Mouse (Mus musculus) hindbrain, postnatal 0 days (tissue): ENCODE measurements around the gene Nomo1. TPM values are rescaled to one million over a fixed set of nuclear protein-coding genes. Genes with fewer than 3 reads are reported as not detected.

Experiments
- ATAC-seq: fragments of 200-750 bp; cut with Nextera tagmentation; 2 replicates; pipeline ENCODE4 v1.8.0; 2017; ENCODE audit warnings: mild to moderate bottlenecking, moderate TSS enrichment, moderate library complexity
- DNase-seq: peaks from one replicate; pipeline ENCODE4 v3.0.0-alpha.2; 2015; ENCODE audit warnings: low spot score
- H3K27ac ChIP-seq: fragments of 300-500 bp; sonication (generic); 2 replicates; pipeline ENCODE4 v1.5.1; 2014; ENCODE audit warnings: mild to moderate bottlenecking
- H3K27me3 ChIP-seq: fragments of 300-500 bp; sonication (generic); 2 replicates; pipeline ENCODE4 v1.6.1; 2014; ENCODE audit warnings: low read length, mixed read lengths; ENCODE audit not compliant: insufficient read depth
- H3K36me3 ChIP-seq: fragments of 300-500 bp; sonication (generic); 2 replicates; pipeline ENCODE4 v1.6.1; 2014; ENCODE audit warnings: low read length, mixed read lengths; ENCODE audit not compliant: insufficient read depth
- H3K4me1 ChIP-seq: fragments of 300-500 bp; sonication (generic); 2 replicates; pipeline ENCODE4 v1.6.1; 2014; ENCODE audit warnings: antibody characterized with exemption, low read length, mixed read lengths; ENCODE audit not compliant: insufficient read depth
- H3K4me2 ChIP-seq: fragments of 300-500 bp; sonication (generic); 2 replicates; pipeline ENCODE4 v1.6.1; 2014; ENCODE audit warnings: low read depth, mild to moderate bottlenecking, low read length, moderate library complexity, mixed read lengths
- H3K4me3 ChIP-seq: fragments of 300-500 bp; sonication (generic); 2 replicates; pipeline ENCODE4 v1.5.1; 2014; ENCODE audit warnings: low read length
- H3K9ac ChIP-seq: fragments of 300-500 bp; sonication (generic); replicated peaks from 2 replicates; pipeline ENCODE4 v1.6.1; 2014; ENCODE audit warnings: mild to moderate bottlenecking, low read length, moderate library complexity, mixed read lengths
- H3K9me3 ChIP-seq: fragments of 300-500 bp; sonication (generic); 2 replicates; pipeline ENCODE4 v1.6.1; 2016; ENCODE audit warnings: low read length, mixed read lengths
- CTCF ChIP-seq: IDR thresholded peaks from 2 replicates; pipeline ENCODE4 v1.5.1; 2016; ENCODE audit warnings: antibody characterized with exemption, control low read depth, low read depth
- WGBS: fragments of 180-500 bp; shearing (Covaris S2); extraction: QIAGEN DNeasy Blood & Tissue Kit; methylation state at CpG from one replicate; pipeline ENCODE4 v1.1.7; 2014; 5-methylcytosine and 5-hydroxymethylcytosine counted together
- polyA plus RNA-seq: library from polyadenylated mRNA; unstranded; fragments of >200 nt; fragmentation: Nextera tagmentation; extraction: Ambion mirVana; gene quantifications from 2 replicates; pipeline ENCODE4 v1.2.1, GENCODE M21; 2015
- total RNA-seq: library from RNA; depleted of rRNA; stranded (reverse); fragments of >200 nt; gene quantifications from 2 replicates; pipeline ENCODE4 v1.2.3, GENCODE M21; 2014

Gene Nomo1
- total and polyA plus RNA-seq, 2 experiments from 2014 or later, result 37.9 to 61.5 TPM

- Histone ChIP-seq H3K4me3 (no peak overlapping the region), H3K4me2 (peak overlapping the region; percentile 23)
Observed at GRCm38 (mm10) chr7:46098221-46098918, 64.9 kb downstream of the Nomo1 start.

GRCm38 (mm10) chr7:46098919-46099286 is 65.4 kb downstream of the Nomo1 start:
- Histone ChIP-seq H3K36me3 (no peaks in the 10 kb centered on the region), H3K4me3 (no peak overlapping the region), H3K27ac (no peak overlapping the region), H3K9me3 (no peaks in the 10 kb centered on the region), H3K27me3 (0 out of 2 replicates have a peak, but pooled peaks cover 8% of the 10 kb centered on the region), H3K4me1 (peaks cover 21% of the 10 kb centered on the region), H3K9ac (no peak overlapping the region), H3K4me2 (no peak overlapping the region)
- no peak for TF ChIP-seq CTCF
- 95% methylated on average over 19 of the region's 19 CpGs for WGBS
- DNase-seq, result no peak
- ATAC-seq, result no peak

More at GRCm38 (mm10) chr7:46098221-46098918, 64.9 kb downstream of the Nomo1 start:
- H3K36me3 ChIP-seq, result no peaks in the 10 kb centered on the region
- DNase-seq, result no peak
- H3K4me1 ChIP-seq, result peaks cover 21% of the 10 kb centered on the region; the same call in 1 of the 2 replicates
- no peak overlapping the region for H3K27ac ChIP-seq
- H3K9me3 ChIP-seq, result no peaks in the 10 kb centered on the region
- no peak for ATAC-seq
- WGBS, result 81% methylated on average over 19 of the region's 19 CpGs
- no peak overlapping the region for H3K9ac ChIP-seq
- TF ChIP-seq CTCF, result no peak
- 0 out of 2 replicates have a peak, but pooled peaks cover 8% of the 10 kb centered on the region for H3K27me3 ChIP-seq

DNA sequence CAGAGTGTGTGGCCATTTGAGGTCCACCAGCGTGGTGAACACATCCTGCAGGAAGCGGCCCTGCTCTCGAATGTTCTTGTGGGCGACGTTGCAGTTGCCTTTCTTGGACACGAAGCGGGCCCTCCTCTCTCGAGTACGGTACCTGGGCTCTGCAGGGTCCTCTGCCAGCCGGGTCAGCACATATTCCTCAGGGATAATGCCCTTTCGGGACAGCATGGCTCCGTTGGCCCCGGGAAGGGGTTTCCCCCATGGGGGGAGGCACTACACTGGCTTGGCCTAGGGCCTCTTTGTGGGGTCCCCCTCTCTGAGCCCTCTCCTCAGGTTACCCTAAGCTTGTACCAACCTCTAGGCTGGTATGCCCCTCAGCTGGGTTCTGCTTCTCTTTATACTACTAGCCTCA is 66.2 kb downstream of the Nomo1 start:
- TF ChIP-seq CTCF, result no peak
- H3K27ac ChIP-seq, result no peak overlapping the region
- no peak for ATAC-seq

GRCm38 (mm10) chr7:46100563-46100962 is 67.1 kb downstream of the Nomo1 start, which contains the start of gene Kcnj11:
Kcnj11 (minus strand) TSS chr7:46100764.
- 1% methylated on average over 33 of the region's 34 CpGs for WGBS
- Histone ChIP-seq H3K4me3 (peak within 1 kb of the TSS; percentile 52), H3K36me3 (no peaks in the 10 kb centered on the region), H3K27ac (peak within 1 kb of the TSS; percentile 9; the same call in 1 of the 2 replicates), H3K9me3 (no peaks in the 10 kb centered on the region), H3K27me3 (0 out of 2 replicates have a peak, but pooled peaks cover under 1% of the 10 kb centered on the region), H3K9ac (peak within 1 kb of the TSS; percentile 63), H3K4me1 (peaks cover 32% of the 10 kb centered on the region), H3K4me2 (peak within 1 kb of the TSS; percentile 62)
- TF ChIP-seq CTCF, result peak; percentile 80
- peak; percentile 96 for DNase-seq
- peak; percentile 84 for ATAC-seq

More for the DNA sequence above, 66.2 kb downstream of the Nomo1 start:
- WGBS, result 80% methylated on average over 13 of the region's 13 CpGs
- H3K36me3 ChIP-seq, result no peaks in the 10 kb centered on the region
- H3K9me3 ChIP-seq, result no peaks in the 10 kb centered on the region
- H3K27me3 ChIP-seq, result 0 out of 2 replicates have a peak, but pooled peaks cover 8% of the 10 kb centered on the region
- no peak overlapping the region for H3K9ac ChIP-seq
- H3K4me1 ChIP-seq, result peaks cover 26% of the 10 kb centered on the region
- peak overlapping the region; percentile 62 for H3K4me2 ChIP-seq
- peak overlapping the region; percentile 52 for H3K4me3 ChIP-seq
- DNase-seq, result no peak

- ATAC-seq, result peak; percentile 46
Observed at GRCm38 (mm10) chr7:46103075-46103591, 69.6 kb downstream of the Nomo1 start.

GRCm38 (mm10) chr7:46103771-46104170 is 70.3 kb downstream of the Nomo1 start:
- Histone ChIP-seq H3K4me3 (no peak overlapping the region), H3K4me2 (no peak overlapping the region; the same call in 1 of the 2 replicates), H3K4me1 (peaks cover 16% of the 10 kb centered on the region), H3K27me3 (no peaks in the 10 kb centered on the region), H3K36me3 (no peaks in the 10 kb centered on the region), H3K9me3 (no peaks in the 10 kb centered on the region), H3K27ac (peak overlapping the region; percentile 54), H3K9ac (no peak overlapping the region)
- DNase-seq (no peak), ATAC-seq (no peak)
- TF ChIP-seq CTCF, result no peak
- WGBS, result 60% methylated on average over 8 of the region's 8 CpGs

More at GRCm38 (mm10) chr7:46103075-46103591, 69.6 kb downstream of the Nomo1 start:
- peak overlapping the region; percentile 33; the same call in 1 of the 2 replicates for H3K27ac ChIP-seq
- no peaks in the 10 kb centered on the region for H3K36me3 ChIP-seq
- no peak overlapping the region for H3K4me3 ChIP-seq
- no peak overlapping the region for H3K4me2 ChIP-seq
- DNase-seq, result peak; percentile 80
- H3K27me3 ChIP-seq, result no peaks in the 10 kb centered on the region
- H3K9me3 ChIP-seq, result no peaks in the 10 kb centered on the region
- no peak for TF ChIP-seq CTCF
- H3K9ac ChIP-seq, result no peak overlapping the region
- peaks cover 19% of the 10 kb centered on the region for H3K4me1 ChIP-seq
- WGBS, result 34% methylated on average over 8 of the region's 8 CpGs
